Mouse (Mus musculus) lung, adult 2 months (tissue): Measurements from ENCODE around the gene Olfr165. TPM values are rescaled to one million over a fixed set of nuclear protein-coding genes. Genes with fewer than 3 reads are reported as not detected.
"Not testable (repeated sequence)": the region's sequence is repeated elsewhere in the genome, so short reads cannot be mapped to it uniquely, and the experiment has no call there.

ENCODE experiments used
- DNase-seq: peaks from one replicate; pipeline ENCODE4 v3.0.0; 2022
- H3K4me1 ChIP-seq: fragments of 200-500 bp; 2 replicates; pipeline ENCODE4 v1.6.1; 2011; ENCODE audit warnings: low read length; ENCODE audit not compliant: control insufficient read depth, insufficient read depth
- H3K4me3 ChIP-seq: fragments of 200-500 bp; replicated peaks from 2 replicates; pipeline ENCODE3; 2011; ENCODE audit warnings: low read depth, mild to moderate bottlenecking, control low read depth, low read length; ENCODE audit errors: extremely low read depth
- CTCF ChIP-seq: fragments of 200-500 bp; IDR thresholded peaks from 2 replicates; pipeline ENCODE4 v1.5.1; 2011; ENCODE audit warnings: mild to moderate bottlenecking, low read length, control low read depth; ENCODE audit not compliant: insufficient read depth
- POLR2A ChIP-seq: fragments of 200-500 bp; IDR thresholded peaks from 2 replicates; pipeline ENCODE4 v1.6.1; 2011; ENCODE audit warnings: low read depth, mild to moderate bottlenecking, control low read depth, low read length, borderline replicate concordance; ENCODE audit errors: extremely low read depth
- WGBS: fragments of 180-500 bp; shearing (Covaris S2); methylation state at CpG from one replicate; pipeline ENCODE4 v1.1.7; 2018; 5-methylcytosine and 5-hydroxymethylcytosine counted together
- polyA plus RNA-seq: library from polyadenylated mRNA; depleted of rRNA; stranded (reverse); fragments of >200 nt; gene quantifications from 2 replicates; pipeline ENCODE4 v1.2.3, GENCODE M21; 2012; rRNA removed

The Olfr165 gene
- not detected in 2 replicates for polyA plus RNA-seq

- no peak for TF ChIP-seq POLR2A
- TF ChIP-seq CTCF: no peak
- 23% methylated on average over 1 of the region's 1 CpGs for WGBS
- H3K4me1 ChIP-seq: no peaks in the 10 kb centered on the region
- DNase-seq: no peak
- H3K4me3 ChIP-seq: no peak within 1 kb of the TSS
Measured at GRCm38 (mm10) chr16:19423034-19423433, at the start of gene Olfr165. Gene Olfr165 (minus strand): TSS chr16:19423134.

- no peak for TF ChIP-seq POLR2A
- TF ChIP-seq CTCF: no peak
- DNase-seq: no peak
- Histone ChIP-seq H3K4me3 (no peak overlapping the region), H3K4me1 (no peaks in the 10 kb centered on the region)
- 88% methylated on average over 1 of the region's 1 CpGs for WGBS
Measured at GRCm38 (mm10) chr16:19464365-19464764, 41.4 kb upstream of the Olfr165 start.

DNA sequence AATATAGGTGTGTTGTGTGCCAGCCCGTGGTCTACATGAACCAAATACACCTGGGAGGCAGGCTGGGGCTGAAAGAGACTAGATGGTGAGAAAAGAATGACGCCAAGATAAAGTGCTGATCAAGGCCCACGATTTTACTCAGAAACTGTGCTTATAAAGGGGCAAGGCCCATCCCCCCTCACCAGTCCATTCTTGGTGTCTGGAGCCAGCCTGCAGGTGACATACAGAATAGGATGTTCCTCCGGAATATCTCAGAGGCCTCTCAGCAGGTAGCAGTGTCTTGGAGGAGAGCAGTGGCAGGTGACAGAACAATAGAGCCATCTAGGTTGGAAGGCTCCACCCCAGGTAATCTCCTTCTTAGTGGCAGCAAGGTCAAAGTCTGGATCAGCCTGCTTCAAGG, 35.8 kb upstream of the Olfr165 start:
- 72% methylated on average over 4 of the region's 4 CpGs for WGBS
- not testable (repeated sequence) for H3K4me3 ChIP-seq, DNase-seq, H3K4me1 ChIP-seq

GRCm38 (mm10) chr16:19387984-19388383, 35.0 kb downstream of the Olfr165 start:
- 55% methylated on average over 3 of the region's 3 CpGs for WGBS
- DNase-seq: no peak
- Histone ChIP-seq H3K4me1 (no peaks in the 10 kb centered on the region), H3K4me3 (no peak overlapping the region)
- TF ChIP-seq POLR2A (no peak), CTCF (no peak)

Other genes starting within 250 kb of the Olfr165 start
- not detected in 2 replicates for gene Olfr164, start 109.1 kb downstream of the Olfr165 start, polyA plus RNA-seq
- not detected in 2 replicates for gene Olfr166, start 60.6 kb upstream of the Olfr165 start, polyA plus RNA-seq
- gene Olfr167, start 99.1 kb upstream of the Olfr165 start, polyA plus RNA-seq: not detected in 2 replicates
- not detected in 2 replicates for gene Olfr168, start 112.4 kb upstream of the Olfr165 start, polyA plus RNA-seq
- gene Olfr169, start 148.7 kb upstream of the Olfr165 start, polyA plus RNA-seq: not detected in 2 replicates
- gene Olfr170, start 188.7 kb upstream of the Olfr165 start, polyA plus RNA-seq: 0.20 TPM in 1 of 2 replicates, not detected in the other
- gene Olfr171, start 206.8 kb upstream of the Olfr165 start, polyA plus RNA-seq: 0.20 and 0.37 TPM in 2 replicates